Mouse (Mus musculus): ENCODE measurements around the gene Cdh24. TPM values are rescaled to one million over a fixed set of nuclear protein-coding genes. Genes with fewer than 3 reads are reported as not detected.

The Cdh24 gene
- polyA plus RNA-seq (2011; ENCODE audit: insufficient read depth, insufficient read length, low read depth, missing spikeins), result 6.0 and 6.4 TPM in 2 replicates

DNA sequence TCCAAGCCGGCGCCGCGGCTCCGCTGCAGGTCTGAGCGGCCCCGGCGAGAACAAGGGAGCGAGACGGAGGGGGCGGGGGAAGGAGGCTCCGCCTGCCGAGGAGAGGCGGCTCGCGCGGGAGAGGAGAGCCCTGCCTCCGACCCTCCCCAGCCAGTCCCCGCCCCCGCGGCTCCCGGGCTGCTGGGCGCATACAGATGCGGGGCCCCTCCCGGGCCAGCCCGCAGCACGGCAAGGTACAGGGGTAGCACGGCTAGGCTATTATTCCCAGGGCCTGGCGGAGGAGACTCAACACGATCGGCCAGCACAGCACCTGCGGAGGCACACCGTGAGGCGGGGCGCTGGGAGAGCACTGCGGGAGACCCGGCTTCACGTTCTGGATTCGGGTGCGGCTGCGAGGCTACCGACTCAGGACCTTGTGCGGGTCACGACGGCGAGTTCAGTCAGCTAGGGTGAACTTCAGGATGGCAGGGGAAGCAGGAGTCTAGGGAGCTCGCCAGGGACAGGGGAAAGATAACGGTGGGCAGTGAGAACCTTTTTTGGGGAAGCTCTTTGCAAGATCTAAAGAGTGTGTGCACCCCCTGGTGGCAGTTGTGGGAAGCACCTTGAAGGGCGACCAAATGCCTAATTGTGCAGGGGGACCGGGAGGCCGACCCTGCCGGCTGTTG, at the start of gene Cdh24:
Gene Cdh24, minus strand, starts transcription at position 60 of the 665 bp plus-strand sequence.
- TF ChIP-seq EP300 (IDR thresholded peaks at IDR 0.05; ENCODE audit: insufficient read depth, low read depth, low read length) (no peak), POLR2A (IDR thresholded peaks at IDR 0.05; ENCODE audit: insufficient read depth, low read length) (no peak), CTCF (IDR thresholded peaks at IDR 0.05; ENCODE audit: low read depth, low read length) (peak; percentile 75)
- H3K4me3 ChIP-seq (ENCODE audit: low read depth, low read length), result peak within 1 kb of the TSS; percentile 77
- peak within 1 kb of the TSS; percentile 73 for H3K9ac ChIP-seq (ENCODE audit: low read depth, poor library complexity, severe bottlenecking)
- no peaks in the 10 kb centered on the region for H3K9me3 ChIP-seq (replicated peaks; ENCODE audit: control insufficient read depth, insufficient read depth, low read length, poor library complexity, severe bottlenecking)
- no peak within 1 kb of the TSS for H3K27ac ChIP-seq (ENCODE audit: insufficient read depth, low read length)
- no peaks in the 10 kb centered on the region for H3K4me1 ChIP-seq (ENCODE audit: control insufficient read depth, insufficient read depth, low read length)
- no peaks in the 10 kb centered on the region for H3K27me3 ChIP-seq (ENCODE audit: control insufficient read depth, insufficient read depth, low read length, poor library complexity, severe bottlenecking)
- H3K36me3 ChIP-seq (ENCODE audit: control insufficient read depth, insufficient read depth, low read length, poor library complexity, severe bottlenecking), result peaks cover 31% of the 10 kb centered on the region

- Histone ChIP-seq H3K4me3 (ENCODE audit: low read depth, low read length) (peak overlapping the region; percentile 91), H3K4me1 (ENCODE audit: control insufficient read depth, insufficient read depth, low read length) (no peaks in the 10 kb centered on the region), H3K27me3 (ENCODE audit: control insufficient read depth, insufficient read depth, low read length, poor library complexity, severe bottlenecking) (no peaks in the 10 kb centered on the region), H3K27ac (ENCODE audit: insufficient read depth, low read length) (peak overlapping the region; percentile 83), H3K9ac (ENCODE audit: low read depth, poor library complexity, severe bottlenecking) (peak overlapping the region; percentile 89), H3K9me3 (replicated peaks; ENCODE audit: control insufficient read depth, insufficient read depth, low read length, poor library complexity, severe bottlenecking) (no peaks in the 10 kb centered on the region), H3K36me3 (ENCODE audit: control insufficient read depth, insufficient read depth, low read length, poor library complexity, severe bottlenecking) (peaks cover 25% of the 10 kb centered on the region)
- TF ChIP-seq CTCF (IDR thresholded peaks at IDR 0.05; ENCODE audit: low read depth, low read length) (no peak), POLR2A (IDR thresholded peaks at IDR 0.05; ENCODE audit: insufficient read depth, low read length) (no peak), EP300 (IDR thresholded peaks at IDR 0.05; ENCODE audit: insufficient read depth, low read depth, low read length) (no peak)
These were observed 46.1 kb upstream of the Cdh24 start for GRCm38 (mm10) chr14:54687251-54687650.

- Histone ChIP-seq H3K4me1 (ENCODE audit: control insufficient read depth, insufficient read depth, low read length) (no peaks in the 10 kb centered on the region), H3K4me3 (ENCODE audit: low read depth, low read length) (peak within 1 kb of the TSS; percentile 91), H3K27me3 (ENCODE audit: control insufficient read depth, insufficient read depth, low read length, poor library complexity, severe bottlenecking) (no peaks in the 10 kb centered on the region), H3K9me3 (replicated peaks; ENCODE audit: control insufficient read depth, insufficient read depth, low read length, poor library complexity, severe bottlenecking) (no peaks in the 10 kb centered on the region), H3K36me3 (ENCODE audit: control insufficient read depth, insufficient read depth, low read length, poor library complexity, severe bottlenecking) (peaks cover 29% of the 10 kb centered on the region), H3K9ac (ENCODE audit: low read depth, poor library complexity, severe bottlenecking) (peak within 1 kb of the TSS; percentile 89), H3K27ac (ENCODE audit: insufficient read depth, low read length) (peak within 1 kb of the TSS; percentile 88)
- TF ChIP-seq EP300 (IDR thresholded peaks at IDR 0.05; ENCODE audit: insufficient read depth, low read depth, low read length) (no peak), POLR2A (IDR thresholded peaks at IDR 0.05; ENCODE audit: insufficient read depth, low read length) (peak; percentile 26)
These were observed 45.5 kb upstream of the Cdh24 start, which contains the start of gene Acin1 for GRCm38 (mm10) chr14:54686522-54687143. Gene Acin1 (minus strand): TSS chr14:54686931.

GRCm38 (mm10) chr14:54686063-54686521, 44.9 kb upstream of the Cdh24 start, which contains the start of gene 1700123O20Rik:
Gene 1700123O20Rik (plus strand): TSS chr14:54686216.
- peak within 1 kb of the TSS; percentile 88 for H3K27ac ChIP-seq (ENCODE audit: insufficient read depth, low read length)
- H3K36me3 ChIP-seq (ENCODE audit: control insufficient read depth, insufficient read depth, low read length, poor library complexity, severe bottlenecking), result peaks cover 29% of the 10 kb centered on the region
- H3K4me3 ChIP-seq (ENCODE audit: low read depth, low read length), result peak within 1 kb of the TSS; percentile 91
- H3K9ac ChIP-seq (ENCODE audit: low read depth, poor library complexity, severe bottlenecking), result peak within 1 kb of the TSS; percentile 89
- TF ChIP-seq POLR2A (IDR thresholded peaks at IDR 0.05; ENCODE audit: insufficient read depth, low read length), result peak; percentile 25
- TF ChIP-seq CTCF (IDR thresholded peaks at IDR 0.05; ENCODE audit: low read depth, low read length), result peak; percentile 15
- no peak for TF ChIP-seq EP300 (IDR thresholded peaks at IDR 0.05; ENCODE audit: insufficient read depth, low read depth, low read length)
- H3K4me1 ChIP-seq (ENCODE audit: control insufficient read depth, insufficient read depth, low read length), result no peaks in the 10 kb centered on the region
- no peaks in the 10 kb centered on the region for H3K27me3 ChIP-seq (ENCODE audit: control insufficient read depth, insufficient read depth, low read length, poor library complexity, severe bottlenecking)
- no peaks in the 10 kb centered on the region for H3K9me3 ChIP-seq (replicated peaks; ENCODE audit: control insufficient read depth, insufficient read depth, low read length, poor library complexity, severe bottlenecking)

GRCm38 (mm10) chr14:54685471-54685870, 44.3 kb upstream of the Cdh24 start:
- no peaks in the 10 kb centered on the region for H3K9me3 ChIP-seq (replicated peaks; ENCODE audit: control insufficient read depth, insufficient read depth, low read length, poor library complexity, severe bottlenecking)
- peaks cover 29% of the 10 kb centered on the region for H3K36me3 ChIP-seq (ENCODE audit: control insufficient read depth, insufficient read depth, low read length, poor library complexity, severe bottlenecking)

More at GRCm38 (mm10) chr14:54685471-54685870, 44.3 kb upstream of the Cdh24 start:
- Histone ChIP-seq H3K9ac (ENCODE audit: low read depth, poor library complexity, severe bottlenecking) (peak overlapping the region; percentile 89), H3K27me3 (ENCODE audit: control insufficient read depth, insufficient read depth, low read length, poor library complexity, severe bottlenecking) (no peaks in the 10 kb centered on the region), H3K27ac (ENCODE audit: insufficient read depth, low read length) (no peak overlapping the region), H3K4me1 (ENCODE audit: control insufficient read depth, insufficient read depth, low read length) (no peaks in the 10 kb centered on the region), H3K4me3 (ENCODE audit: low read depth, low read length) (peak overlapping the region; percentile 91)
- no peak for TF ChIP-seq CTCF (IDR thresholded peaks at IDR 0.05; ENCODE audit: low read depth, low read length)
- no peak for TF ChIP-seq POLR2A (IDR thresholded peaks at IDR 0.05; ENCODE audit: insufficient read depth, low read length)
- no peak for TF ChIP-seq EP300 (IDR thresholded peaks at IDR 0.05; ENCODE audit: insufficient read depth, low read depth, low read length)

Data from ES-Bruce4 (cell line).